Mouse (Mus musculus): ENCODE measurements around the gene Lrrc8b. TPM values are rescaled to one million over a fixed set of nuclear protein-coding genes. Genes with fewer than 3 reads are reported as not detected.

Lrrc8b gene
- polyA plus RNA-seq (2017; shearing (Covaris generic)): 1 to 10 TPM; 1.6 to 2.3 TPM

DNA sequence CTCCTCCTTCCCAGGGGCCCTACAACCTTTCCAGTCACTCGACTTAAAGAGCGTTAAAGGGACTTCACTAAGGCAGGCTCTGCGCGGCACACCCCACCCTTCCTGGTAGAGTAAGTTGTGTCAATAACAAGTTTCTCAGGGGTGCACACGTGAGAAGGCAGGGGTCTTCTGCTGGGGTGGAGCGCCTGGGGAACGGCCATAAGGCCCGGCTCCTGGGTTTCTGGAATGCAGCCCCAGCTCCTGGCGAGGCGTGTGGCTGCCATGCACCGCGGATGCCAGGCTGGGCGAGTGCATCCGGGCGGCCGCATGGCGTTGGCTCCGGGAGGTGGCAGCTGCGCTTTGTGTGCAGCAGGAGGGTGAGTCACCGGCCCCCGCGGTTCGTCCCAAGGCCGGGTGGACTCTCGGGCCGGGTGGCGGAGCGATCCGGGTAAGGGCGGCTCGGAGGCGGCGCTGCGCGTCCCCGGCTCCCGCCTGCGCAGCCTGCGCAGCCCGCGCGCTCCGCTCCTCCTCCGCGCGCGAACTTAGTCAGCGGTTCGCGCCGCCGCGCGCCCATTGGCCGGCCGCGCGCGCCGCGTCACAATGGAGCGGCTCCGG, at the start of gene Lrrc8b:
Lrrc8b (plus strand) TSS at position 578 of the 594 bp plus-strand sequence.
- ATAC-seq: peak; percentile 88

DNA sequence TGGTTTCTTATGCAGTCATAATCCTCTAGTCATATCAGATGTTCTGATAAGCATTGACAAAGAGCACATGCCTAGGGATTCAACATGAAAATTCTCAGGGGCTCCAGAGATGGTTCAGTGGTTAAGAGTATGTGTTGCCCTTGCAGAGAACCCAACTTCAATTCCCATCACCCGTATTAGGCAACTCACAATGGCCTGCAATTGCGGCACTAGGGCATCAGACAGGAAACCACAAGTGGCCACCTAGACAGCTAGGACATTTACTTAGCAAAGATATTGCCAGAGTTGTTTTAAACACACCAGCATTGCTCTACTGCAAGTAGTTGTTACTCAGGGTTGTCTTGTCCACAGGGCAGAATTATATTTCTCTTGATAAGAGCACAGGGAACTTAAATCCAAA, 34.1 kb upstream of the Lrrc8b start:
- ATAC-seq: no peak

DNA sequence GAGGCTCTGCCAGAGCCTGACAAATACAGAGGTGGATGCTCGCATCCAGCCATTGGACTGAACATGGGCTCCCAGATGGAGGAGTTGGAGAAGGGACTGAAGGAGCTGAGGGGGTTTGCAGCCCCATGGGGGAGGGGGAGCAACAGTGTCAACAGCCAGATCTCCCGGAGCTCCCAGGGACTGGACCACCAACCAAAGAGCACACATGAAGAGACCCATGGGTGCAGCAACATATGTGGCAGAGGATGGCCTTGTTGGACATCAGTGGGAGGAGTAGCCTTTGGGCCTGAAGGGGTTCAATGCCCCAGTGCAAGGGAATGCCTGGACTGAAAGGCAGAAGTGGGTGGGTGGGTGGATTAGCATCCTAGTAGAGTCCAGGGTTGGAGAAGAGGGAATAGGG, 25.2 kb upstream of the Lrrc8b start:
- ATAC-seq: no peak

DNA sequence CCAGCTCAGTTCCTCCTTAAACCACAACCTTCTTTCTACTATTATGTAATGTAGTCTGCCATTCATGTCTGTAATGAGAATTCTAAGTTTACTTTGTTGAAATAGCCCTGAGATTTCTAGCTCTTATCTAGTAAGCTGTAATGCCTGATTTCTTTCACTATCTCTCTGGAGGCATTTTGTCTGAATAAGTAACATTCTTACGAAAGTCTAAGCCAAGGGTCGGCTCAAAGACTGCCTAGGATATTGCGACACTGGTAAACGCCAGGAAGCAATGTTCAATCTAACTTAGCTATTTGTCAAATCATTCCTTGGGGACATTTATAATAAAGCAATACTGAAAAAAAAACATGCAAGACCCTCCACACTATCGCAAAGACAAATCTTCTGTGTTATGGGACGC, 21.8 kb upstream of the Lrrc8b start:
- no peak for ATAC-seq

DNA sequence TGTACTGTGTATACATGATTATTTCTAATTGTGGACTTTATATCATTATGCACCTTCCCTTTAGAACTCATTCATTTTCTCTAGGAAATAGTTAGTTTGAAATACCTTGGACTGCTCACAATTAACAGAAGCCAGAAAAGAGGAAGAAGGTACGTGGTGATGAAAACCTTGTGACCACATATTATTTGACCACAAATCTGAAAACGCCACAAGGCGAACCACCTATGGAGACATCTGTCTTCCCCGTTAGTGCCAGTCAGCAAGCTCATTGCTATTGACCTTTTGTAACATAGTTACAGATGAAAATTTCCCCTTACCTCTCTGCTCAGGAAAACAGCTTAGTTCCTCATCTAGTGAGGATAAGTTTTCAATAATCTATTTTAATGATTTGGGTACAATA, 20.4 kb upstream of the Lrrc8b start:
- no peak for ATAC-seq

DNA sequence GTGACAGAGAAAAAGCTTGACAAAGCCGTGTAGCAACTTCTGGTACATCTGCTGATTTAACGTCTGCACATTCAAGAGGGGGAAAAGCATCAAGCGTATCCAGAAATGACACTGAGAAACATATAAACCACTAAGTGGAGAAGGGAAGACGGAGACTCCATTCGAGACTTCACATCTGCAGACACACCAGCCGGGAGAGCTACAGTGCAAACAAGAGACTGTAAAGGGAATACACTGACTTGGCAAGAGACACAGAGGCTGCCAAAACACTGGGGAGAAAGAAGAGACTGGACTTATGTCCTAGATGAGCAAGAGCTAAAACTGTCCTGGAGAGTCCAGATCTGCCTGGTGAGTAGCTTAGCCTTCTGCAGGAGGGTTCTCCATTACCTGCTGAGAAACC, 16.6 kb upstream of the Lrrc8b start:
- no peak for ATAC-seq

DNA sequence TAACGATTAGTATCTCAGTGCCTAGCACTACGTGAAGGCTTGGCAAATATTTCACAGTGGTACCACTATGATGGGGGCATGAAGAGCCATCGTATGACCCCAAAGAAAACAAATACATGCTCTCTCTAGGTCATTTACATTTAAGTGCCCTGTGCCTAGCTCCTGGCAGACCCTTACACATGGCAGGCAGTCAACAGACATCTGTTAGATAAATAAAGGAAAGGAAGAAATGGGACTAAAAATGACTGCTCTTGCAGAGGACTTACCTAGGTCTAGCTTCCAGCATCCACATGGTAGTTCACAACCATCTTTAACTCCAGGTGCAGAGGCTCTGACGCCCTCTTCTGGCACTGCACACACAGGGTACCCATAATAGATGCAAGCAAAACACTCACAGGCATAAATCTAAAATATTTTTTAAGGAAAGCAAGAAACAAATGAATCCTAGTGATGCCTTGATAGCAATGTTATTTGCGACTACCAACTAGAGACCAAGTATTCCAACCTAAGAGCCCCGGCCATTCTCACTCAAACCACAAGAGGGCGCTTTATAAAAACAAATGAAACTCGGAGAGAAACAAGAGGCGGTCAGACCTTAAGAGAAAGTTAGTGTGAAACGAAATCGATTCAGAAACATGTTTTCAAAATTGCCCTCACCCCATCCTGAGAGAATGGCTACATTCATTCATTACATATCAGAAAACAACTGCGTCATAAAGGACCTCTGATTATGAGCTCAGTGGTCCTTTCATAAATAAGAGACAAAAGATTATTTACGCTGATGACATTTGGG, 15.7 kb upstream of the Lrrc8b start:
- peak; percentile 84 for ATAC-seq

DNA sequence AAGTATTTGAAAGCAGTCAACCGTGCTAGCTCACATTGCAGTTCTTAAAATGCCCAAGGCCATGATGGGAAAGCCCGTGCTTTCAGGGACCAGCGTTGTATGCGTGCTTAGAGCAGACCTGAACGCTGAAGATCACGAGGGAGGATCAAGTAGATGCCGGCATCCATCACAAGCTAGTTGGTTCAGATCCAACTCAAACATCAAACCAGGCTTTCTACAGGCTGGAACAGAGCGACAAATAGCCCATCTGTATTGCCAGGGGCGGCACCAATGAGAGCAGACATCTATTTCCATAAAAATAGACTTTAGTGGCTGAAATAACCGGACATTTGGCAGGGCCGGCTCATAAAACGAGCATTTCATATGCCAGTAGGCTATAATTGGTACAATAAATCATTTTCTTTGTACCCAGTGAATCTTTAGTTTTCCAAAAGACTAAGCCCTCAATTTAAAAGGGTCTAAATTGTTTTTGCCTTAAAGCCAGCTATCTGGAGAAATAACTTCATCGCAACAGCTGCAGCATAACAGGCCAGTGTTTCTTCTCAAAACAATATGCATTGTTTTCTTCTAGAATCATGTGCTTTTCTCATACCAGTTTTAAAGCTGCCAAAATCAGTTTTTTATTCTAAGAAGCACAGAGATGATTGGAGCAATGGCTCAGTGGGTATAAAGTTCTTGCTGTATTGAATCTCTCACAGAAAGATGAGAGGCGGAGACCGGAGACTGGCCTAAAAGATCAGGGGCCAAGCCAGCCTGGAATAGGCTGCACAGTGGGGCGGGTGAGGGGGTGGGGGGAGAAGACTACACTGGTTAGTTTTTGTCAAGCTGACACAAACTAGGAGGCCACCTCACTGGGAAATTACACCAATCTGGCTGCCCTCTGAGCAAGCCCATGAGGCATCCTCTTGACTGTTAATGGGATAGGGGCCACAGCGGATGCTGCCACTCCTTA, 14.9 kb upstream of the Lrrc8b start:
- no peak for ATAC-seq

DNA sequence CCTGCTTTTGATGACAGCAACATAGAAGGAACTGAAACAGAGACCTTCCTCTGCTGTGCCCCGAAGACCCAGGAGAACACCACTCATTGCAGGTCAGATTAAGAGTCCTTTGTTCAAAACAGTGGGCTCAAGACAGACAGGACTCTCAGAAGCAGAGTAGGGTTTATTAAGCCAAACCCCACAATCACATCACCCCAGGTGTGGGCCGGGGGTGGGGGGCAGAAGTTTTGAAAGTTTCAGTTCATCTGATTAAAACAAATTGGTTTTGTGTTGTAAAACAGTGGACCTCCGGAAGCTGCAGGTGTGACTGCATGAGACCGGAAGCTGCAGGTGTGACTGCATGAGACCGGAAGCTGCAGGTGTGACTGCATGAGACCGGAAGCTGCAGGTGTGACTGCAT, 14.0 kb upstream of the Lrrc8b start:
- no peak for ATAC-seq

DNA sequence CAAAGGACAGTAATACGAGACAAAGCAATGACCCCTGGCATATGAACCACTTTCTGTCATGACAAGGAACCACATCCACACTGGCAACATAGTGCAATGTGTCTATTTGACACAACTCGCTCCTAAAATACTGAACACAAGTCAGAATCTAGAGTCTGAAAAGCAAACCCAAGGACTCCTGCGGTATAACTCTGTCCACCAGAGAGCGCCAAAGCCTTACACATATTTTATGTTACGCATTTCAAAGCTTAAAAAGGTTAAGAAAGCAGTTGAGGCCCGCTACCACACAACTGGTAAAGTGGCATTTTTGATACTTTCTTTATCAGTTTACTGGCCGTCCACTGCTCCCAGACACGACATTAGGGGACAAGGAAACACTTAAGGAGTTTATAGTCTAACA, 10.6 kb upstream of the Lrrc8b start:
- peak; percentile 71 for ATAC-seq

DNA sequence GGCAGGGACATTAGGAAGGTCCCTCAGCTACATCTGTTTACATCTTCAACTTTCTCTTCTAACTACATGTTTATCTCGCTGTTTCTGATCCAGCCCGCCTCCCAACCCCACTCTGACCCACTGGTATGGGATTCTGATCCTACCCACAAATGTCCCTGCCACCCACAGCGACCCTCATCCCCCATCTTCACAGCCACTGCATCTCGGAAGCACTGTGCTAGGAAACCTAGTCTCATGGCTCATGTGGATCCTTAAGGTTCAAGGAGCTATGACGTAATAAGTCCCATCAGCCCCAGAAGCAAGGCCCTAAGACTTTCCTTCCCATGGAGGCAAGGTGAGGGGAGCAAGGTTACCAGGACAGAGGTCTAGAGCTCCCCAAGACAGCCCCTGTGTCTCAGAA, 7.9 kb upstream of the Lrrc8b start:
- ATAC-seq: no peak

DNA sequence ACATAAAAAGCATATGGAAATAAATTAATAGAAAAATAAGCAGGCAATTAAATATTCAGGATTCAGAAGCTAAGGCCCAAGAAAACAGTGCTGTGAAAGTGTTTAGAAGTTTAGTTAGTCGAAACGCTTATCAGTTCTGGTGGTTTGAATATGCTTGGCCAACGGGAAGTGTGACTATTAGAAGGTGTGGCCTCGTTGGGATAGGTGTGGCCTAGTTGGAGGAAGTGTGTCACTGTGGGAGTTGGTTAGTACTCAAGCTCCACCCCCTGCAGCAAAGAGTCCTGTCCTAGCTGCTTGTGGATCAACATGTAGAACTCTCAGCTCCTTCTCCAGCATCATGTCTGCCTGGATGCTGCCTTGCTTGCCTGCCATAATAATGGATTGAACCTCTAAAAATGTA, 6.5 kb upstream of the Lrrc8b start:
- peak; percentile 78 for ATAC-seq

DNA sequence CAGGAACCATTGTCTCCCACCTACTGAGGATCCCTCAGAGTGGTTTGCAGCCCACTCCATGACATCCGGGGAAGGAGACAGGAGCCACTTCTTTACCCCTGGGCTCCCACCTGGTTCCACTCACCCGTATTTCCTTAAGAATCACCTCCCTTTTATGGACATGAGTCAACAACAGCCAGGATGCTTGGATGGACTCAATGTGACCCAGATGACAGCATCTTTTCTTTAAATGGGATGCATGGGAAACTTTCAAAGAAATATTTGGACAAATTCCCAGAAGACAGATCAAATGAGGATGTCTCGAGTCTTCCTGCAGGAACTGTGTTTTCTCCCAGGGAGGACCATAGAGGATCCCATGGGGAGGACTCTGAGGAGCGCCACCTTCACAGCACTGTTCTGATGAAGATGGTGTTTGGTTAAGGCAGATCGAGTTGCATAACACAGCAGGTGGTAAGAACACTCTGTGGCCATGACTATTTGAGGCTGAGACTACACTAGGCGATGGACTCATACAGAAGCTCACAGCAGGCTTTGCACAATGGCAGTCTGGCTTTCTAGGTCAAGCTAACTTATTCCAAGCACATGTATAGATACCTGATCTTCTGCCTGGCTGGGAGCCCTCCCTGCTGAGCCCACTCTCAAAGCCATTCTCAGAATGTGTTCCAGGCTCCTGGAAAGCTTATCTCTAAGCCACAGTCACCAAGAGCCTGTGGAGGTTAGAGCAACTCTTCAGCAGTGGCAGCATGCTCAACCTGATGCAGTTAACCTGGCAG, 4.9 kb upstream of the Lrrc8b start:
- no peak for ATAC-seq

DNA sequence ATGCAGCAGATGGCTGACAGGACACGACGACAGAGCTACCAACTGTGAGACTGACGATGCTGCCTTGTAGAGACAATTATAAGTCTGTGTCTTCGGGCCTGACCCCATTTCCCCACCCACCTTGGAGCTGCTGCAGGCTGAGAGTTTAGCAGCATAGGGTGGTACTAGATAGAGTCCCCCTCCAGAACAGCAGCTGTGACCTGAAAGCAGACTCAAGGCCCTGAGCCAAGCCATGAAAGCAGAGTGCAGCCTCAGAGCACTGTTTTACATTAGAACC, 4.3 kb upstream of the Lrrc8b start:
- ATAC-seq: no peak

DNA sequence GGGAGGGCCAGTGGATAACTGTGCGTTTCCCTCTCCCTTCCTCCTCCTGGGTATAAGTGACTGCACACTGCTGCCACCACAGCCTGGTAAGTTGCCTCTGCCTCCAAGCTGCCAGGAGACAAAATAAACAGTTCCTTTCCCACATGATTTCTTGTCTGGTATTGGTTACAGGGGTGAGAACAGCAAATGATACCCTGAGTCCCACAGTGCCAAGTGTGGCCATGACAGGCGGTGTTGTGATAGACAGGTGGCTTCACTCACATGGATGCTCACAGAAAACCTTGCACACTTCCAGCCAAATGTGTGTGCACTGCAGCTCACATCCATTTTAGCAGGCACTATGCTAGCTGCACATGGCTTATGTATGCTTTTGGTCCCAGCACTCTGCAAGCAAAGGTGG, 3.8 kb upstream of the Lrrc8b start:
- no peak for ATAC-seq

DNA sequence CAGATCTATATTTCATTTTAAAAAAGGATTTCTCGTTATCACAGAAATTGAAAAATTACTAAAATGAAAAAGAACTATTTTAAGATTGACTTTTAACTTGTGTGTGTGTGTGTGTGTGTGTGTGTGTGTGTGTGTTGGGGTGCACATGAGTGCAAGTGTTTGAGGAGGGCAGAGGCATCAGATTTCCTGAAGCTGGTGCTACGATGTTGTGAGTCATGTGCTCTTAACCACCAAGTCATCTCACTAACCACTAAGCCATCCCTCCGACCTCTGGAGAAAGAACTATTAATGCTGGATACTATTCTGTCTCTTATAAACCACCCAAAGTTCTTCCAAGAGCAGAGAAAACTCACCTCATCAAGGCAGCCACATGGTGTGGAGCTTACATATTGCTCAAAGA, 2.9 kb upstream of the Lrrc8b start:
- no peak for ATAC-seq

DNA sequence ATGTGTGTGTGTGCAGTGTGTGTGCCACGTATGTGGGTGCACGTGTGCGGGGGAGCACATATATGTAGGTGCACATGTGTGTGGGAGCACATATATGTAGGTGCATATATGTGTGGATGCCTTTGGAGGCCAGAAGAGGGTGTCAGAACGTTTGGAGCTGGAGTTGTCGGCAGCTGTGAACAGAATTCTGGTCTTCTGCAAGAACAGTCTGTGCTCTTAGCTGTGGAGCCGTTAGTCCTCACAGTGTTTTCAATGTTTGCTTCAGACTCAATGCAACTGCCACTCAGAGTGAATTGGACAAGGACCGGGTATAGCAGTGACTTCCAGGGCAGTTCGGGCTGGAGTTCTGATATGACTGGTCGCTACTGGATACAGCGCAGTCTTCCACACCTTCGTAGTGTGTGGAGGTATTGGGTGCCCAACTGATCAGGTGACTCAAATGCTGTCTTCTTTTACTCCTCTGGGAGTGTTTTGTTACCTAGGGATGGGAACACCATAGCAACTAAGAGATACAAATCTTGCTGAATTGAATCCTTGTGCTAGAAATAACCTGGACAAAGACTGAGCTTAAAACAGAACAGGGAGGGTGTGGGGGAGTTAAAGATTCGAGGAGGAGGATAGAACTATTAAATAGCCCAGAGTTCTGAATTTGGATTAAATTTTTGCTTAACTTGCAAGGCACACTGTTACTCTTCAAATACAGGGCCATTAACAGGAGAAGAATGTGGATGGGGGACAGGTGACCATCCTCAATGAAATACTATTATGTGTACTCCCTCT, 1.0 kb upstream of the Lrrc8b start:
- ATAC-seq: no peak

DNA sequence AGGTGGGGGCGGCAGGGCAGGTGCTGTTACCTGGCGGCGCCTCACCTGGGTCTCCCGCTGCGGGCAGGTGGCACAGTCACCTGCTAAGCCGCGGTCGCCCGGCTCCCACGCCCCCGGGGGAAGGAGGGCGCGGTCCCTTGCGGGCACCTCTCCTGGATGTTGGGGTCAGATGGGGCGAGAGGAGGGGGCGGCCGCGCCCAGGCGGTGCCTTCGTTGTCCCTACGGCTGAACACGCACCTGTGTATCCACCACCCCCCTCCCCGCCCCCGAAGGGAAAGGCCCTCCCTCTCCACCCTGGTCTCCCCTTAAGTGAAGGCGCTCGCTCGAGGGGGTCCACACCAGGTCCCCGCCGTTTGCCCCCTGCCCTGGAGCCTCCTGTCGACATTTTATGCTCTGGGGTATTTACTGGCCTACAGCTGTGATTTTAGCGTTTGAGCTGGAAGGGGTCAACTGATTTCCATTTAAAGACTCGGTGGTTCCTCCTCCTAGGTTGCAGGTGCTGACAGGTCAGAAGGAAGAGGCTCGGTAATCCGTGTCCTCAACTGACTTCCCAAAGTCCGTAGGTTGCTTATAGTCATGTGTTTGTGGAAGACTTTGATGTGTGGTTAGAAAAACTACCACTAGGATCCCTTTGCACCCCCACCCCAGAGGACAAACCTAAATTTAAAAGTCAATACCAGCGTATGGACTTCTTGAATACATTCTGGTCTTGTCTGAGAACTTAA, 538 bp downstream of the Lrrc8b start:
- peak; percentile 2 for ATAC-seq

DNA sequence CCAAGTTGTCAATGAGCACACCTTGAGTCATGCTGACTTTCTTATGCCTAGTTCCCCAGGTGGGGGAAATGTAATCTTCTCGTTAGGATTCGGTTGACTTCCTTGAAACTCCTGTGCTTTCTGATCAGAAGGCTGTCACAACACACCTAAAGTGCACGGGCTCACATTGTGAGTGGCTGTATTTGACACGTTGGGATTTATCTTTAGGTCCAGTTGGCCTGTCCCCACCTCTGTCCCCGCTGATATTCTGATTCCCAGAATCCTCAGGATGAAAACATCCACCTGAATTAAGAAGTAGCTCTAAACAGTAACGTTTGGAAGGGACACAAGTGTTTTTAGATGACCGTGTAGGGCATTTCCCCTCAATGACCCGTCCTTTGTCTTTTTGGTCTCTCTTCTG, 1.6 kb downstream of the Lrrc8b start:
- ATAC-seq: no peak

DNA sequence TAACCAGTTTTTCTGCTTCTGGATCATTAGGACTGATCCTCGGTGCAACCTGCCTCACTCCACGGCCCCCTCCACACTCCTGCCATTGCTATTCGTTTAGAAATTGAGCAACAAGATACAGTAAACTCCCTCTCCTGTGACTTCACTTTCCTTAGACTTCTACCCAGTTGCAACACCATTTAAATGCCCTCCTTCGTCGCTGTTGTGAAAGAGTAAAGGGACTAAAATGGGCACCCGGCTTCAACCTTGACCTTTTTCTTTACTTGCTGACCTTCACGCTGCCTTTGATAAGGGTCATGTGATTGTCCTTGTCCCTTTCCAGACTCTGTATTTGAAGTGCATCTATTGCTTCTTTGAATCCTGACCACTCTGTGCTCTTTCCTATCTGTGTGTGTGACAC, 2.8 kb downstream of the Lrrc8b start:
- ATAC-seq: no peak

DNA sequence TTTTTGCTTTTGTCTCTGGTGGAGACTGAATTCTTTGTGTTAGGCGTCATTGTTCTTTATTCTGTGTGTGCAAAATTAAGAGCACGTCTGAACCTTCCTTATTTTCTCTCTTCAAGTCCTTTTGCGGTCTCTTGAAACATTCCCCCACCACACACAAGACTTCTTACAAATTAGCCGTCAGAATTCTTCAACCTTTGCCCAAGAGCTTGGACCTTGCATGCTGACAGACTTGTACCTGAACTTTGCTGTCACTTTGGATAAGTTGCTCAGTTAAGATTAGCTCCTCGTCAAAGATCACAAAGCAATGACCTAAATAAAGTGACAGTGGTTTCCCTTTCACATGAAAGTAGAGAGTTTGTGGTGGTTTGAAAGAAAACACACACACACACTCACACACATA, 3.3 kb downstream of the Lrrc8b start:
- ATAC-seq: no peak
